Mouse (Mus musculus) kidney, postnatal 4 days (tissue): Measurements from ENCODE around the gene Gsta3.
A peak's percentile ranks its signal among the peaks of the same experiment; 100 is the strongest.
"Not testable (repeated sequence)": the region's sequence is repeated elsewhere in the genome, so short reads cannot be mapped to it uniquely, and the experiment has no call there.

Source experiments
- DNase-seq, 2 experiments: peaks; one replicate each; pipeline ENCODE4 v3.0.0; 2021; ENCODE audit warnings: mixed read lengths in 2 of 2

Gsta3 gene

DNA sequence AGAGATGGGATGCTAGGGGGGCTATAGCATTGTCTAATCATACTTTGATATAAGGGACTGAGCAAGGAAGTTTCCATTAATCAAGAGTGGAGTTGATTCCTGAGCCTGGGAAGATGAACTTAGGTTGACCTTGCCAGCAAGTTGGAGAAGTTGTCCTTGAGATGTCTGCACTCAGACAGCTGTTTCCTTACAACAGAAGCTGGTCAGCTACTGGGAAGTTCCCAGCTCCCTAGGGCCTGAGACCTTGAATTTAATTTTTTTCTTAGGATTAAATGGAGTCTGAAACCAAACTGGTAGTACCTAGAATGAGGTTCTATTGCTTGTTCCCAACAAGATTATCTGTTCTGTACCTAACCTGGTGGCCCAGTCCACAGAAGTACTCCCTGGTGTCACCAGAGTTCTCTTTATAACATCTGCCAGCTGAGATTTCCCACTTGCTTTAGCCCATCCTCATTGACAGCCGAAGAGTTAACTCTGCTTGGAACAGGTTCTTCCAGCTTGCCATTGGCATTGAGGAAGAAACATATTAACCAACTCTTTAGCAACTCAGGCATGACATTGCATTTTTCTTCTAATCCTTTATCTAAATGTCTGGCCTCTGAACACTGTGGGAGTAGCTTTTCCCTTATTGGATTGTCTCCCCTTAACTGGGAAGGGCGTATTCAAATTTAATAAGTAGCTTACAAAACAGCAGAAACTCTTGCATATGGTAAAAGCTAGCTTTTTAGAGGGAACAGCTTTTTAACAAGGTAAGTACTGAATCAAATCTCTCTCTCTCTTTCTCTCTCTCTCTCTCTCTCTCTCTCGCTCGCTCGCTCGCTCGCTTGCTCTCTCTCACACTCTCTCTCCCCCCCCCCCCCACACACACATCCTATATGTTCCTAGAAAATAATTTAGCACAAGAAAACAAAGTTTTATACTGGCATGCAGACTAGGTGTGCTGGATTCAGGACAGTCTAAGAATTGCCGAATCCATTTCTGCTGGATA is at the start of gene Gsta3:
Gene Gsta3 (plus strand): TSS at position 679 of the 988 bp plus-strand sequence.
- peak in 1 of 2 experiments; percentile 24 for DNase-seq

DNA sequence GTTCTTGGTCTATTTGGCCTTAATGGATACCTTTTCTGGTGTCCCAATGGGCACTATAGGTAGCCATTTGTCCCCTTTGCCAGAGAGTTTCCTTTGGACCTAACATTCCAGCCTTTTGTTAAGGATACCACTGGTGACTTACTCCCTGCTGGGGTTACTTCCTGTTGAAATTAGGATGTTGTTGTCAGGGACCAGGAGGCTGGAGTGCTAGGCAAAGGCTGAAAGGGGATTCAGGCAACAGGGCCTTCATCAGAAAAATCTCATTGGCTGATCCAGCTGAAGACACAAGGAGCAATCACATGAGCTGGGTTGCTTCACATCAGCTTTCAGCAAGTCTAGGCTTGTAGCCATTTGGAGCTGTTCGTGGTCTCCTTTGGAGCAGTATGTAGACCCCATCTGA is 34.1 kb upstream of the Gsta3 start:
- DNase-seq: no peak

DNA sequence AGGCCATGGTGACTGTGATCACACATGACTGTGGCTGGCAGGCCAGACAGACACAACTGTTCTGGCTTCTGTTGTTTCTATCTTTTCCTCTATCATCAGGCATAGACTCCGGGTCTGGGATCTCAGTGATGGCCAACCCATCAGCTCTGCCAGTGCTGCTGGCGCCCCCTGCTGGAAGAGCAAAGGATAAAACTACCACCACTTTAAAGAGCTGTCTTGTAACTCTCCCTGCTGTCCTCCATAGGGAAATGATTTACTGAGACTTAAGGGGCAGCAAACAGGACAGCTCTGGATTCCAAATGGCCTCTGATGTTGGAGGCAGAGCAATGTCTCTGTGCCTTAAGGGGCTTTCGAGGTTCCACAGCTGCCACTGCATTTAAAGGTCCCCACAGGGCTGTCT is 26.9 kb upstream of the Gsta3 start:
- not testable (repeated sequence) for DNase-seq

DNA sequence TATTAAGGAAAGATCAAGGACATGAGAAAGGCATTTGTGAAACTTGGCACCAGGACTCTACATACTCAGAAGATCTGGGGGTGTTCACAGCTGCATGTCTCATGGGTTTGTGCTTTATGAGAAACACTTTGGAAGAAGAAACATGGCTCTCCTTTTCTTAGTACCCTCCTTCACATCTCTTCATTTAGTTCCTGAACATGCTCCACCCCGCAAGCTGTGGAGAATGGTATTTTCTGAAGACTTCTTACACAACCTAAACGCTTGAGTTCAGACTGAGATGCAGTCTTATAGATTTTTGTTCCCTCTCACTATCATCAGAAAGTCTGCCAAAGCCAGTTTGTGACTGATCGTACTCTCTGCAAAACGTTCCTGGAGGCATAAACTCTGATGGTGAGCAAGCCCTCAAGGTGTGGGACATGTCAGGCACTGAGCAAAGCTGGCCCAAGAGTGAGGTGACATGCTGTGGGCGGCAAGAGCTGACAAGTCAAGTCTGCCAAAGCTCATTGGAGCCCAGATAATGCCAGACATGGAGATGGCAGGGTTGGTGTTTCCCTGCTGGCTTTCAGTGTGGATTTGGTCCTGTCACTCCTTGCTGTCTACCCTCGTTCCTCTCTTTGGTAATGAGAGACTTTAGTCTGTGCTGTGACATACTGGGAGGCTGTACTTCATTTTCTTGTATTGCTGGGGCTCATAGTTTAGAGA is 26.2 kb upstream of the Gsta3 start:
- not testable (repeated sequence) for DNase-seq

DNA sequence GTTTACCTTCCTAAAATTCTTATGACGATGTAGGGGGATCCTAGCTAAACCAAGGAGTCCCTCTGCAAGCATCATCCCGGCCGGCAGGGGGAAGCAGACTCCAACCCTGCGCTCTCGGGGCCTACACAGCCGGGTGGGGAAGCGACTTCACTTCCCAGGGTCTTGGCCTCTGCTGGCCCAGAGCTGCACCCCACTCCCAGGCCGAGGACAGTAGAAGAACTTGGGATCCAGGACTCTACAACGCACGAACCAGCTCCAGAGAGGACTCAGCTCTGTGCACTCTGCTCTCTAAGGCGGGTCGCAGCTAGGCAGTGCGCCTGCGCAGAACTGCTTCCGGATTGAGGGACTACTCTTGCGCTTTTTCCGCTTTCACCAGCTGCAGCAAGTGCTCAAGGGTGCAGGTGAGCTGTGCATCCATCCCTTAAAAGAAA is 21.9 kb upstream of the Gsta3 start, which contains the start of gene Tmem14a:
Gene Tmem14a (plus strand): TSS at position 87 of the 431 bp plus-strand sequence.
- peak; percentile 92 to 94 for DNase-seq

DNA sequence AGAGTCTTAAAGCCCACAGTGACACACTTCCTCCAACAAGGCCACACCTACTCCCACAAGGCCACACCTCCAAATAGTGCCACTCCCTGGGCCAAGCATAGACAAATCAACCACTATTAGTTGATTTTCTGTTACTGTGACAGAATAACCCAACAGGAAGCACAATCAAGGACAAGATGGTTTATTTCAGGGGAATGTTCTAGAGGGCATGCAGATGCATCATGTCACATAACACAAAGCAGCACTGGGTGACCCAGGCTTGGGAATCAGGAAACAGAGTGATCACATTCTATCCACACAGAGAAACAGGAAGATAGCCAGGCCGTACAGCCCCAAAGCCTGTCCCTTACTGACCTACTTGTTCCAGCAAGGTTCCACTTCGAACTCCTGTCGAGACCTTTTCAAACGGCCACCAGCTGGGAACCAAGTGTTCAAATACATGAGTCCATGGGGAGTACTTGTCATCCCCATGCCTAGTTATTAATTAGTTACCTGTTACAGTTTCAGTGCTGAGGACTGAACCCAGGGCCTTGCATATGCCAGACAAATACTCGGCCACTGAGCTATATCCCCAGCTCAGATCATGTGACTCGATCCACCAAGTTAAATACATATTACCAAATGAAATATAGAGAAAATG is 12.5 kb upstream of the Gsta3 start:
- no peak for DNase-seq

DNA sequence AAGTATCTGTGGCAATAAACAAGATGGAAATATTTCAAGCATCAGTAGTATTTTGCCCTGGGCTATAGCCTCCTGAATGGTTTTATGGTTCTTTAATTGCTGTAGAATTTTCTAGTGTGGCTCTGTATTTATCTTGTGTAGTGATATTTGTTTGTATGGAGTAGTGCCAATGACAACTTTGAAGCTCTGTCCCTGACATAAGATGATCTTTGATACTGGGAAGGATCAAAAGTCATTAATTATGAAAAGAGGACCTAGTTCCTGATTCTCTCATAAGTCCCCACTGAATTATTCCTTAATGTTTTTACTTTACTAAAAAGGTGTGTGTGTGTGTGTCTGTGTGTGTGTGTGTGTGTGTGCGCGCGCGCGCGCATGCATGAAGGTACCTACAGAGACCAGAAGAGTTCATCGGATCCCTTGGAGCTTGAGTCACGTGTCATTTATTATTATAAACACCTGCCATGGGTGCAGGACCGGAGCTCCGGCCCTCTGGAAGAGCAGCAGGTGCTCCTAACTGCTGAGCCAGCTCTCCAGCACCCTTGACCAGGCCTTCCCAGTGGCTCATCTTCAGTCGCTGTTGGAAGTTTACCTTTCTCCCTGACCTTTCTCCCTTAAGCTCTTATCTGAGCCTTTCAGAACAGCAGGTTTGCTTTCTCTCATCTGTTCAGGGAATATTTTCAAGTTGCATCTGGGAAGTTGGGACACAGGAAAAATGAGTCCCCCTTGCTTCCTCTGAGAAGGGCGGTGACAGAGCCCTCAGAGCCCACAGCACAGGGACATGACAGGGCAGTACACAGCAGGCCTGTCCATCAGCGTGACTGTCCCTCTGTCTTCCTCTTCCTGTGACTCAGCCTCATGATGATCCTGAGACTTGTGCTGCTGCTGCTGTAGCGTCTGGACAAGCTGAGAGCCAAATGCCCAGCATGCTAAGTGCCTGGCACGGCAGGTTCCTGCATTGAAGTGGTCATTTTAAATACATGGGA is 11.4 kb upstream of the Gsta3 start:
- DNase-seq: not testable (repeated sequence)

DNA sequence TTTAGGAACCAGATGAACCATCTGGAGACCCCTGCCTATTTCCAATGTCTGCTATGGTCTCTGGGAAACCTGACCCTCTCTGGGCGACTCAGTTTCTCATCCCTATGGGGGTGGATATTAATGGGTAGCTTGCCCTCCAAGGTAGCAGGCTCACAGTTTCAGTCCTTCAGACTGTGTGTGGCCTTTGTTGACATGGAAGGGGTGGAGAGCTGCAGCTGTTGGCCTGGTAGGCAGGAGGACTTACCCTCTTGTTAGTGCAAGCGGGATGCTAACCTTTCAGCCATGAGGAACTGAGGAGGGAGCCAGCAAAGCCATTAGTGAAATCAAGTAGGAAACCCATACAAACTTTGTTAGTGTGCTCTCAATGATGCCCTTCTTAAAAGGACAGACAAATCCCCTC is 10.0 kb upstream of the Gsta3 start:
- DNase-seq: no peak

DNA sequence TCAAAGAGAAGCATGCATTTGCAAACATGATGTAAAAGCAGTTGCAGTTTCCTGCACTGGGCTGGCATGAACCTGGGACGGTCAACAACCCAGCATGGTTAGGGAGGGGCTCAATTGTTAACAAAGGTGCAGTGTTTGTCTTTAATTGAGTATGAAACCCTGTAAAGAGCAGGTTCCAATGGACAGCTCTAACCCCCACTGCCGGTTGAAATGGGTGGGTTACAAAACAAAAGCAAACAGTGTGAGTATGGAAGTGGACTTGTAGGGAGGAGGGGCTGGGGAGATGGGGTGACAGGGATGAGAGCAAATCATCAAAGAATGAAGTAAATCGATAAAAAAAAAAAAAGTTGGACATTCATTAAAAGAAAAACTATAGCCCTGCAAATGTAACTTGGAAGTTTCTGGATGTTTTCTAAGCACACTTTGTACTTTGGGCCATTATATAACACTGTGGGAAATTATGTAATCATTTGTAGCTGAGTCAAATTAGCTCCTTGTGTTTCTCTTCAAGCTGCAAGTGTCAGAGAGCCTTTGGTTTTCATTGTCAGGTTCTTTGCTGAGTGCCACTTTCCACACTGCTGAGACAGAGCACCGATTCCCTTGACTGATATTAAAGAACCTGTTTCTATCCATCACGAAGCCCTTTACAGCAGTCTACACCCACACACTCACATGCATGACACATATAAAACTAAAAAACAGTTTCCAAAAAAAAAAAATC is 8.5 kb upstream of the Gsta3 start:
- DNase-seq: no peak

DNA sequence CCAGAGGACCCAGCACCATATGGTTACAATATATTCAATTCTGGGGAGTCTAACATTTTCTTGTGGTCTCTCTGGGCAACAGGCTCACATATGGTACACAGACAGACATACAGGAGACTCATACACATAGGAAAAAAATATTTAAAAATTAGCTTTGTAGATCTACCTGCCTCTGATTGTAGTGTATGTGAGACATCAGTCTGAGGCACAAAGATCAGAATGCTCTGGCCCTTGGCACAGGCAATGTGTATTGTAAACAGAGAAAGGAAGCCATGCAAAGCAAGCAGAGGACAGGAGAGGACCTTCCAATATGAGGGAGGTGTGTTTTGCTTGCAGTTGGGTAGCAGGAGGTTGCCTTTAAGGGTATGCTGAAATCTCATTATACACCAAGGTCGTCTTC is 7.9 kb upstream of the Gsta3 start:
- no peak for DNase-seq

DNA sequence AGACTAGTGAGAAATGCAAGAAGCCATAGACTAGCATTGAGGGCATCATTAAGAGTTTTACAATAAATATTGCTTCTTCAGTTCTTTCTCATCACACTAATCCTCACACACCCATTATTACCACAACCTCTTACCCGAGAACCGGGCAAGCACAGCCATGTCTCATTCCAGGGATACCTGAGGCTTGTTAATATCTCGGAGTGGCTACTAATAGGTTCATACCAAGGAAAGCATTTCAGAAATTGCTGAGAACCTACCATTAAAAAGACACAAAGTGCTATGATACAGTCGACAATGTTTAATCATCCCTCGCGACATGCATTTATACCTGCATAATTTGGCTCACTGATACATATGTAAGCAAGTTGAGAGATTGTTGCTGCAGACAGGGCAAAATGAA is 5.0 kb upstream of the Gsta3 start:
- DNase-seq: no peak

DNA sequence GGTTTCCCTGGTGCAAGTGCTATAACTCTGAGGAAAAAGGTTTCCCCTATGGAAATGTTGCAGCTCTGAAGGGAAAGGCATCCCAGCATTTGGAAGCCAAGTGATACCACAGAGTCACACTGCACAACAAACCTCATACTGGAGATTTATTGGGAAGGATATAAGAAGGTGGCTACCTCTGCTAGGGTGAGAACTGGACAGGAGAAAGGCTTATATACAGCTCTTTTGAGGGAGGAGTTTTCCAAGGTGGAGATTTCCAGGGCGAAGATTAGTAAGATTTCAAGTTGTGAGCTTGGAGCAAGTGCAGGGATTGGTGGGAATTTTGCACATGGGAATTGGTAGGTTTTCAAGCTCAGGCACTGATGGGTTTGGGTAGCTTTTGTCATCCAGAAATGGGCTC is 707 bp downstream of the Gsta3 start:
- DNase-seq: no peak

DNA sequence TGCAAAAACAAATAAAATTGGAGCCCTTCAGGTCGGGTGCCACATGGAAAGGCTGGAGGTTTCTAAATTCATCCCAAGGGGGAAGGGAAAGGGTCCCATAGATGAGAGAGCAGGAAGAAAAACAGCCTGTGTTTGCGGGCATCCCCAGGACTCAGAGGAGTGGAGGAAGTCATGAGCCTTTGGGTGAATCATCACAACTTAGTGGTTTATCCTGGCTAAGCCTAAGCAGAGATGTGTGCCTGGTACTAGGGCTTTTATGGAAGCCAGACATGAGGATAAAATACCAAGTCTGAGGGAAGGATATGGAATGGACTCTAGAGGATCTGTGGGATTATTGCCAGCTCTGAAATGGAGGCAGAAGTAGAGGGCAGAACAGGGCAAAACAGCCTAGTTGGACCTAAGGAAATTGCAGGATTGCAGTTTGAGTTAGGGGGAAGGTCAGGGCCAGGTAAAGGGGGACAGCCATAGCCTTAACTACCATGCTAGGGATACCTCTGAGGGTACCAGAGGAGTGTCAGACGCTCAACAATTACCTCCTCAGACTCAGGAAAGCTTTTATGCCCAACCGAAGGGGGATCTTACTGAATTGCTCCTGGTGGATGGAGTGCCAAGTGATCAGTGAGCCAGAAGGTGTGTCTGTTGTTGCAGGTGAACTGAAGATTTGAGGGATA is 4.0 kb downstream of the Gsta3 start:
- DNase-seq: no peak

DNA sequence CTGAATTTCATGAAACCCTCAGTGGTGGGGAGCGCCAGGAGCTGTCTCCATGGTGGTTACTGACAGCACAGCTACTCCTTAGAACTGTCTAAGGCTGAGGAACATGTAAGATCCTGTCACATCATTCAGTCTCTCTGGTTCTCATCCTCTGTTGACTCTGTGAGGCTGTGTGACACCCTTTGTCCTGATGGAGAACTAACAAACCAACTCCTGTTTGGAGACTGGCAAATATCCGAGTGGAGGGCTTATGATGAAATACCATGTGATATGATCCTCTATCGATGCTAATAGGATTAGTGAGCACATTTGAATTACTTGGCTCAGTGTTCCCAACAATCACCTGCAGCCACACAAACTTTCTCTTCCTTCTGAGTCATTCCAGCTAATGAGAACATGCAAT is 5.7 kb downstream of the Gsta3 start:
- DNase-seq: no peak

DNA sequence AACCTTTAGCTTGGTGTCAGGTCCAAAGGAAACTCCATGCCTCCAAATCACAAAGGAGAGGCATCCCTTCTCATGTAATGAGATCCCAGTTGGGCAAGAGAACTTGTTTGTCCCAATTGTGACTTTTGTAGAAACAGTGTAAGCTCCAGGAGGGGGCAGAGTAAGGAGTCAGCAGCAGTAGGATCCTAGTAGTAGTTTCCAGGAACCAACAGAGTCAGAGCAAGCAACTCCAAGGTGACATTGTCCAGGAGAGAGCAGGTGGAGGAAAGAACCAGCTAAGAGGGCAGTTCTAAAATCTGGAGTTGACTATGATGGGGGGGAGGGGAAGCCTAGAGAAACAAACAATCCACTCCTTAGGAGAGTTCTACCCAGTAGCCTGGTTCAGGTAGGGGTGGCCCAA is 7.5 kb downstream of the Gsta3 start:
- DNase-seq: no peak

DNA sequence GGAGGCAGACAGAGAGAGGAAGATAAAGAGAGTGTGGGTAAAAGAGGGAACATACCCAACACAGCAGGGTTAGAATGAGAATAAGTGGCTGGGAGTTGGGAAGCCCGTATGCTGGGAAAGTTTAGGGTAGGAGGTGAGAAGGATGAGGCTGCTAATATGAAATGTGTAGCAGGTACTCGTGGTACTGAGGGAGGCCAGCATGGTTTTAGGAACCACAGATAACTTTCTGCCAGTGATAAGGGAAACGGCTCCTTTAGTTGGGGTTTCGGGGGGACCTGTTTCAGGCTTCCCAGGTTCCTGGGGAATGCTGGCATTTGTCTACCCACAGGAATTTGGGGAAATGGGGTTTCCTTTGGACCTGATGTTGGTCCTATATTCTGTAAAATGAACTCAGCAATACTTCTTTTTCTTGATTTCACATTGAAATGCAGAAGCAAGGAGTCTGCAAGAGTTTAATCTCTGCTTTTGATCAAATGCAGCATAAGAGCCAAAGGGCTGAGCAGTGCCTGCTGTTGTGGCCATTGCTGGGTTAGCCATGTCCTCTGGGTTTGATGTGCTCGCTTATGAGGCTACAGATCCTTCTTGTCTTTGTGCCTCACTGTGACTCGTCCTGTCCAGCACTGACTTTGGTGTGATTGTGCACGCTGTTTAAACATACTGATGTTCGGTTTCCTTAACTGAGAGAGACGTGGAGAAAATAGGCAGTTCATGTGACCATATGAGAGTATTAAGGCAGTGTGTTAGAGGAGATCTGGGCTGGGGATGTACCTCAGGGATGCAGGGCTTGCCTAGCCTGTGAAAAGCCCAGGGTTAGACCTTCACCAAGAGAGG is 8.4 kb downstream of the Gsta3 start:
- DNase-seq: no peak

DNA sequence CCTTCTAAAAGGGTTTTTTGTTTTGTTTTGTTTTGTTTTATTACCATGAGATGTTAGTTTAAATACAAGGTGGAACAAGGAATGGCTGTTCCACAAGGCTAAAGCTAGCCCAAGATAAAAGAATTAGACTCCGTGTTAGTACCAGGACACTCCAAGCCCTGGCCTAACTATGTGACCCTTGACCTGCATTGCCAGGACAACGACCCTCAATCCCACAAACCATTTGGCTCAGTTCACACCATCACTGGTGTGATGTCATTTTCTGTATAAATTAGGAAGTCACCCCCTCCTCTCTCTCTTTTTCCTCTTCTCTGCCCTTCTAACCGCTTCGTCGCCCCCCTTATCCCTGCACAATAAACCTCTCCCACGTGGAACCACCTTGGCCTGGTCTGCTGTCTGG is 11.3 kb downstream of the Gsta3 start:
- no peak for DNase-seq

DNA sequence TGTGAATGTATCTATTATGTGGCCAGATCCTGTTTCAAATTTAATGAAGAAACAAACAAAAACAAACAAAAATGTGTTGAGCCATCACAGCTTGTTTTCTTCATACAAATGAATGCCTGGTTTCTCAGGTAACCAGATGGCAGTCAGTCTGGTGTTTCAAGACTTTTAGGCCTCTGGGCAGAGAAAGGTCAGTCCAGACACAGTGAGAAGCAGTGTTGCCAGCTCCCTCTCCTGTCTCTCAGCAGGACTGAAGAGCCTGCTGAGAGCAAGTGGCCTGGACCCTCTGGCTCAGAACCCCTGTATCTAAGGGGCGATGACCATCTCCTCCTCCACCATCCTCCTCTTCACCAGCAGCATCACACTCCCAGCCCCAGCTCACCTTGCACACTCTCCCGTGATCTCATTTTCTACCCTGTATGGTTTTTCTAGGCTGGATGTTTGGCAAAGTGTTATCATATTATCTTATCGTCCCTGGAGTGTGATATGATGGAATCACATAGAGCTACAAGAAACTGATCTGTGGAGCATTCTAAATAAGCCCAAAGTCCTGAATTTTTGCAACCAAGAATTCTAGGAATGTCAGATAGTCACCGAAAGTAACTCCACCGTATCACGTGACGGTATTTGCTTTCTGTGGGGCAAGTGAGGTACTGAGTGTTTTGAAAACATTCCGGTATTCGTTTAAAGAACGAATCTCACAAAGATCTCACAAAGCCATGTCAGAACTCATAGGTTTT is 12.3 kb downstream of the Gsta3 start:
- DNase-seq: no peak

DNA sequence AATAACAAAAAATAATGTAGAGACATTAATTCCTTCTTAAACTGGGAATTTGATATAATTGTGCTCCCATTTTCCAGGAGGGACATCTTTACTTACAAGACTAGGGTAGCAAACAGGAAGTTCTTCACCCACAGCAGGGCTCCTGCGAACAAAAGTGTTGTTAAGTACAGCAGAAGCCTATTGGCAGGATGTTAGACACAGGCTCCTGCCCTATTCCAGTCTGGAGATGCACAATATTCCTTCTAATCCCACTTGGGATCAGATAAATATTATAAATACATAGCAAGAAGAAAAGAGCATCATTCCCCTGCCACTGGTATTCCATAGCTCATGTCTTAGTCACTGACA is 12.9 kb downstream of the Gsta3 start:
- DNase-seq: no peak
